Mouse (Mus musculus) hindbrain, embryonic 10.5 days (tissue): ENCODE results near the gene Fhl5. TPM values are rescaled to one million over a fixed set of nuclear protein-coding genes. Genes with fewer than 3 reads are reported as not detected.
"Not testable (repeated sequence)": the region's sequence is repeated elsewhere in the genome, so short reads cannot be mapped to it uniquely, and the experiment has no call there.

ENCODE experiments used
- DNase-seq: peaks from one replicate; pipeline ENCODE4 v3.0.0-alpha.2; 2017; ENCODE audit warnings: low spot score
- H3K27ac ChIP-seq: fragments of 300-500 bp; sonication (generic); 2 replicates; pipeline ENCODE4 v1.5.1; 2016; ENCODE audit warnings: mild to moderate bottlenecking, moderate library complexity
- H3K27me3 ChIP-seq: fragments of 300-500 bp; sonication (generic); 2 replicates; pipeline ENCODE4 v1.6.1; 2016; ENCODE audit warnings: mild to moderate bottlenecking; ENCODE audit not compliant: poor library complexity, insufficient read depth, severe bottlenecking
- H3K36me3 ChIP-seq: fragments of 300-500 bp; sonication (generic); 2 replicates; pipeline ENCODE4 v1.6.1; 2016; ENCODE audit warnings: mild to moderate bottlenecking, moderate library complexity
- H3K4me1 ChIP-seq: fragments of 300-500 bp; sonication (generic); replicated peaks from 2 replicates; pipeline ENCODE4 v1.6.1; 2016; ENCODE audit warnings: mild to moderate bottlenecking
- H3K4me3 ChIP-seq: fragments of 300-500 bp; sonication (generic); 2 replicates; pipeline ENCODE4 v1.5.1; 2016; ENCODE audit warnings: mild to moderate bottlenecking, moderate library complexity
- H3K9me3 ChIP-seq: fragments of 300-500 bp; sonication (generic); 2 replicates; pipeline ENCODE4 v1.6.1; 2016; ENCODE audit warnings: mild to moderate bottlenecking, moderate library complexity
- WGBS: fragments of 180-500 bp; shearing (Covaris S2); methylation state at CpG from one replicate; pipeline ENCODE4 v1.1.7; 2016; 5-methylcytosine and 5-hydroxymethylcytosine counted together
- polyA plus RNA-seq: library from polyadenylated mRNA; unstranded; fragments of >200 nt; fragmentation: Nextera tagmentation; extraction: Ambion mirVana; gene quantifications from 2 replicates; pipeline ENCODE4 v1.2.1, GENCODE M21; 2016

Fhl5 gene
- polyA plus RNA-seq, result not detected in 2 replicates

GRCm38 (mm10) chr4:25242776-25243175 is at the start of gene Fhl5:
Gene Fhl5, minus strand, starts transcription at chr4:25242876.
- Histone ChIP-seq H3K27me3 (no peaks in the 10 kb centered on the region), H3K4me3 (no peak within 1 kb of the TSS), H3K36me3 (no peaks in the 10 kb centered on the region), H3K9me3 (no peaks in the 10 kb centered on the region), H3K27ac (no peak within 1 kb of the TSS), H3K4me1 (no peaks in the 10 kb centered on the region)
- no peak for DNase-seq
- WGBS, result 91% methylated on average over 3 of the region's 3 CpGs

GRCm38 (mm10) chr4:25285002-25285401 is 42.3 kb upstream of the Fhl5 start:
- H3K36me3 ChIP-seq, DNase-seq, H3K4me3 ChIP-seq, H3K27ac ChIP-seq, H3K27me3 ChIP-seq, H3K9me3 ChIP-seq, H3K4me1 ChIP-seq: not testable (repeated sequence)
- WGBS, result 85% methylated on average over 1 of the region's 1 CpGs

- under 1% methylated on average over 30 of the region's 30 CpGs for WGBS
- H3K36me3 ChIP-seq, result peaks cover 29% of the 10 kb centered on the region
- no peaks in the 10 kb centered on the region for H3K27me3 ChIP-seq
- peak within 1 kb of the TSS; percentile 99 for H3K27ac ChIP-seq
- peaks cover 6% of the 10 kb centered on the region for H3K4me1 ChIP-seq
- DNase-seq, result peak; percentile 96
- H3K4me3 ChIP-seq, result peak within 1 kb of the TSS; percentile 85
- no peaks in the 10 kb centered on the region for H3K9me3 ChIP-seq
Observed at GRCm38 (mm10) chr4:25281671-25282038, 39.0 kb upstream of the Fhl5 start, which contains the start of gene Ufl1. Gene Ufl1, minus strand, starts transcription at chr4:25281821.

- no peaks in the 10 kb centered on the region for H3K9me3 ChIP-seq
- peaks cover 6% of the 10 kb centered on the region for H3K4me1 ChIP-seq
- H3K27me3 ChIP-seq, result no peaks in the 10 kb centered on the region
- no peak for DNase-seq
- 2% methylated on average over 32 of the region's 32 CpGs for WGBS
- H3K36me3 ChIP-seq, result peaks cover 34% of the 10 kb centered on the region
- H3K4me3 ChIP-seq, result peak overlapping the region; percentile 85
- H3K27ac ChIP-seq, result peak overlapping the region; percentile 99
Observed at GRCm38 (mm10) chr4:25280938-25281670, 38.4 kb upstream of the Fhl5 start.

- H3K9me3 ChIP-seq, result no peaks in the 10 kb centered on the region
- 92% methylated on average over 7 of the region's 7 CpGs for WGBS
- H3K4me1 ChIP-seq, result no peaks in the 10 kb centered on the region
- peaks cover 97% of the 10 kb centered on the region for H3K36me3 ChIP-seq
- DNase-seq, result no peak
- no peak overlapping the region for H3K4me3 ChIP-seq
- H3K27me3 ChIP-seq, result no peaks in the 10 kb centered on the region
- no peak overlapping the region for H3K27ac ChIP-seq
Observed at GRCm38 (mm10) chr4:25272861-25273627, 30.4 kb upstream of the Fhl5 start.

- Histone ChIP-seq H3K4me3 (no peak overlapping the region), H3K4me1 (no peaks in the 10 kb centered on the region), H3K36me3 (peaks cover 97% of the 10 kb centered on the region), H3K27ac (no peak overlapping the region), H3K9me3 (no peaks in the 10 kb centered on the region), H3K27me3 (no peaks in the 10 kb centered on the region)
- no peak for DNase-seq
- WGBS, result 89% methylated on average over 1 of the region's 1 CpGs
Observed at GRCm38 (mm10) chr4:25271926-25272325, 29.2 kb upstream of the Fhl5 start.

- Histone ChIP-seq H3K4me1 (no peaks in the 10 kb centered on the region), H3K27me3 (no peaks in the 10 kb centered on the region), H3K4me3 (no peak overlapping the region), H3K36me3 (peaks cover 96% of the 10 kb centered on the region), H3K9me3 (no peaks in the 10 kb centered on the region), H3K27ac (no peak overlapping the region)
- no peak for DNase-seq
- WGBS, result 98% methylated on average over 3 of the region's 3 CpGs
Observed at GRCm38 (mm10) chr4:25267144-25267543, 24.5 kb upstream of the Fhl5 start.

GRCm38 (mm10) chr4:25257822-25258398 is 15.2 kb upstream of the Fhl5 start:
- Histone ChIP-seq H3K36me3 (peaks cover 87% of the 10 kb centered on the region), H3K4me3 (no peak overlapping the region), H3K4me1 (no peaks in the 10 kb centered on the region), H3K27ac (no peak overlapping the region), H3K9me3 (no peaks in the 10 kb centered on the region), H3K27me3 (no peaks in the 10 kb centered on the region)
- WGBS, result 92% methylated on average over 7 of the region's 7 CpGs
- DNase-seq, result no peak

GRCm38 (mm10) chr4:25235663-25236062 is 7.0 kb downstream of the Fhl5 start:
- not testable (repeated sequence) for H3K4me1 ChIP-seq, H3K4me3 ChIP-seq, H3K9me3 ChIP-seq, H3K36me3 ChIP-seq, DNase-seq, H3K27me3 ChIP-seq, H3K27ac ChIP-seq
- WGBS, result 92% methylated on average over 1 of the region's 1 CpGs

- not testable (repeated sequence) for H3K27ac ChIP-seq, H3K27me3 ChIP-seq, H3K4me1 ChIP-seq, H3K9me3 ChIP-seq, H3K4me3 ChIP-seq, DNase-seq, H3K36me3 ChIP-seq
- 92% methylated on average over 1 of the region's 1 CpGs for WGBS
Observed at GRCm38 (mm10) chr4:25233767-25234166, 8.9 kb downstream of the Fhl5 start.

GRCm38 (mm10) chr4:25232546-25232945 is 10.1 kb downstream of the Fhl5 start:
- Histone ChIP-seq H3K9me3 (no peaks in the 10 kb centered on the region), H3K27ac (no peak overlapping the region), H3K36me3 (no peaks in the 10 kb centered on the region), H3K4me3 (no peak overlapping the region), H3K4me1 (0 out of 2 replicates have a peak, but pooled peaks cover under 1% of the 10 kb centered on the region), H3K27me3 (no peaks in the 10 kb centered on the region)
- no peak for DNase-seq
- WGBS, result 96% methylated on average over 3 of the region's 3 CpGs

- H3K4me3 ChIP-seq, result no peak overlapping the region
- peaks cover 6% of the 10 kb centered on the region; the same call in 1 of the 2 replicates for H3K4me1 ChIP-seq
- DNase-seq, result no peak
- no peak overlapping the region for H3K27ac ChIP-seq
- H3K27me3 ChIP-seq, result no peaks in the 10 kb centered on the region
- no peaks in the 10 kb centered on the region for H3K9me3 ChIP-seq
- no peaks in the 10 kb centered on the region for H3K36me3 ChIP-seq
- 16% methylated on average over 1 of the region's 1 CpGs for WGBS
Observed at GRCm38 (mm10) chr4:25227527-25227926, 15.1 kb downstream of the Fhl5 start.

- DNase-seq, result no peak
- Histone ChIP-seq H3K9me3 (no peaks in the 10 kb centered on the region), H3K27me3 (no peaks in the 10 kb centered on the region), H3K36me3 (no peaks in the 10 kb centered on the region), H3K4me1 (no peaks in the 10 kb centered on the region), H3K4me3 (no peak overlapping the region), H3K27ac (no peak overlapping the region)
Observed at GRCm38 (mm10) chr4:25221927-25222326, 20.7 kb downstream of the Fhl5 start.
